Mouse (Mus musculus): Measurements from ENCODE around the gene Rgl3. TPM values are rescaled to one million over a fixed set of nuclear protein-coding genes. Genes with fewer than 3 reads are reported as not detected.

Rgl3 gene
- polyA plus RNA-seq, 1 experiment: 9.5 TPM

DNA sequence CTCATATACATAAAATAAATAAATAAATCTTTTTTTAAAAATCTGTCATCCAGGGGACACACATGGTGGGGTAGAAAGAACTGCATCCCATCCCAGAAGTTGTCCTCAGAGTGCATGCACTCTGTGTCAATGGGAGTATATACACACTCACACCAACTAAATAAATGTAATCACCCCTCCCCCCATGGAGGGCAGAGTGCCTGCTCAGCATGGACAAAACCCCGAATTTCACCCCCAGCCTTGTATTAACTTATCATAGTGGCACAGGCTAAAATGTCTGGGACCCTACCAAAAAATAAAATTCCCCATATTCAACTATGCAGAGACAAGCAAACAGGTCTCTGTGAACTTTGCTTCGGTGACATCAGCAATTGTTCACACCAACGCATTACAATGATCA is 34.6 kb downstream of the Rgl3 start:
- TF ChIP-seq CTCF (IDR thresholded peaks at IDR 0.05; ENCODE audit: low read depth, low read length) (no peak), POLR2A (IDR thresholded peaks at IDR 0.05; ENCODE audit: borderline replicate concordance, low read depth, low read length) (no peak)
- peaks cover 4% of the 10 kb centered on the region for H3K4me1 ChIP-seq (ENCODE audit: control insufficient read depth, insufficient read depth, low read length)
- no peak overlapping the region for H3K27ac ChIP-seq (ENCODE audit: insufficient read depth, low read depth, low read length)
- no peak overlapping the region for H3K4me3 ChIP-seq (ENCODE audit: insufficient read depth, low read length)

DNA sequence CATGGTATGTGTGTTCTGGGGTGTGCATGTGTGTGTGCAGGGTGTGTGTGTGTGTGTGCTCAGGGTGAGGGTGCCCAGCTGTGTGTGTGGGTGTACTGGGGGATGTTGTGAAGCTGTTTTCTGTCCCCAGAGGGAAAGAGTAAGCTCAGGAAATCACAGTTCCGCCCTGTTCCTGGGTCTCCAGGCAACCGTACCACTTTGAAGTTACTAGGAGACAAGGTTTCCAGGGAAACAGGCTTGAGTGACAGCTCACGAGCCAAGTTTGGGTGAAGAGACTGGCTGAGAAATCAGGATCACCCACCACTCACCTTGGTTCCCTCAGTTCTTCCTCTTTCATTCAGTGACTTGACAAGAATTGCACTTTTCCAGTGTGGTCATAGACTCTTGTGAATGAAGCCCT is 35.6 kb downstream of the Rgl3 start:
- Histone ChIP-seq H3K4me1 (ENCODE audit: control insufficient read depth, insufficient read depth, low read length) (peaks cover 4% of the 10 kb centered on the region), H3K4me3 (ENCODE audit: insufficient read depth, low read length) (no peak overlapping the region), H3K27ac (ENCODE audit: insufficient read depth, low read depth, low read length) (no peak overlapping the region)
- TF ChIP-seq CTCF (IDR thresholded peaks at IDR 0.05; ENCODE audit: low read depth, low read length) (no peak), POLR2A (IDR thresholded peaks at IDR 0.05; ENCODE audit: borderline replicate concordance, low read depth, low read length) (no peak)

DNA sequence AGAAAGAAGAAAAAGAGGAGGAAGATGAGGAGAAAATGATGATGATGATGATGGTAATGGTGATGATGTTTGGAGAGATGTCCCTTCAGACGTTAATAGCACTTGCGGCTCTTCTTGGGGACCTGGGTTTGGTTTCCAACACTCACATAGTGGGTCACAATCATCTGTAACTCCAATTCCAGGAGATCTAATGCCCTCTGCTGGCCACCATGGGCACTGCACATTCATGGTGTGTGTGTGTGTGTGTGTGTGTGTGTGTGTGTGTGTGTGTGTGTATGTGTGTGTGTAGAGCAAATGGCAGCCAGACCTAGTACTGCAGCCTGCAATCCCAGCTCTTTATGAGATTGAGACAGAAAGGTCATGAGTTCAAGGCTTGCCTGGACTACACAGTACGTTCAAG is 37.3 kb downstream of the Rgl3 start:
- Histone ChIP-seq H3K27ac (ENCODE audit: insufficient read depth, low read depth, low read length) (no peak overlapping the region), H3K4me3 (ENCODE audit: insufficient read depth, low read length) (no peak overlapping the region), H3K4me1 (ENCODE audit: control insufficient read depth, insufficient read depth, low read length) (peaks cover 4% of the 10 kb centered on the region)
- no peak for TF ChIP-seq POLR2A (IDR thresholded peaks at IDR 0.05; ENCODE audit: borderline replicate concordance, low read depth, low read length)
- TF ChIP-seq CTCF (IDR thresholded peaks at IDR 0.05; ENCODE audit: low read depth, low read length): no peak

DNA sequence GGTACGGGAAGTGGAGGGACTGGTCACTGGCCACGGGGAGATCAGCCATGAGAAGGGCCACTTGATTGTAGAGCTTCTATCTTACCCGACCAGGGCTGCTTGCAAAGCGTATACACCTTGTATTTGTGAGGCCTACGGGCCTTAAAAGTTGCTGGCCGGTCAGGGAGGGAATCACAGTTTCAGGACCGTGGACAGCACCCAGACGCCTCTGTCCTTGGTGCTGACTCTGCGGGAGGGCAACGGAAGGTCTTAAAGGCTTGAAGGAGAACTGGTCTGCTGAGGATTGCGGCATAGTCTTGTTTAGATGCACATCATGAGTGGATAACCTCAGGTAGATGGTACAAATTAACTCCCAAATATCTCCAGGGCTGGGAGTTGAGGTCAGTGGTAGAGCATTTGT is 38.9 kb downstream of the Rgl3 start:
- Histone ChIP-seq H3K4me1 (ENCODE audit: control insufficient read depth, insufficient read depth, low read length) (peaks cover 4% of the 10 kb centered on the region), H3K27ac (ENCODE audit: insufficient read depth, low read depth, low read length) (no peak overlapping the region), H3K4me3 (ENCODE audit: insufficient read depth, low read length) (no peak overlapping the region)
- TF ChIP-seq CTCF (IDR thresholded peaks at IDR 0.05; ENCODE audit: low read depth, low read length) (no peak), POLR2A (IDR thresholded peaks at IDR 0.05; ENCODE audit: borderline replicate concordance, low read depth, low read length) (no peak)

DNA sequence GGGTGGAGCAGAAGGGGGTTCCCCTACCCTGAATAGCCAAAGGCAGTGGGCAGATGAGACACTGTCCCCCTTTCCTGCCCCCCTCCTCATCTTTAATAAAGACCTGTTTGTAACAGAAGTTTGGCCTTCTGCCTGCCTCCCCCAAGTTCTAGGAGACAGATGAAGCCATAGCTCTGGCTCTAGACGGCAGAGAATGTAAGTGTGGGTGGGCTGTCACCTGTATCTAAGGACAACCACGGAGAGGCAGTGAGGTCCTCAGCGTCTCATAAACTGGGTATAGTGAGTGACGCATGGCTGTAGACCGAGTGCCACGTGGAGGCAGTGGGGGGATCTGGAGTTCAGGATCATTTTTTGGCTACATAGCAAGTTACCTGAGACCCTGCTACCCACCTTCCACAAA is 40.5 kb downstream of the Rgl3 start:
- no peaks in the 10 kb centered on the region for H3K4me1 ChIP-seq (ENCODE audit: control insufficient read depth, insufficient read depth, low read length)
- H3K27ac ChIP-seq (ENCODE audit: insufficient read depth, low read depth, low read length): no peak overlapping the region
- TF ChIP-seq POLR2A (IDR thresholded peaks at IDR 0.05; ENCODE audit: borderline replicate concordance, low read depth, low read length): no peak
- no peak for TF ChIP-seq CTCF (IDR thresholded peaks at IDR 0.05; ENCODE audit: low read depth, low read length)
- no peak overlapping the region for H3K4me3 ChIP-seq (ENCODE audit: insufficient read depth, low read length)

DNA sequence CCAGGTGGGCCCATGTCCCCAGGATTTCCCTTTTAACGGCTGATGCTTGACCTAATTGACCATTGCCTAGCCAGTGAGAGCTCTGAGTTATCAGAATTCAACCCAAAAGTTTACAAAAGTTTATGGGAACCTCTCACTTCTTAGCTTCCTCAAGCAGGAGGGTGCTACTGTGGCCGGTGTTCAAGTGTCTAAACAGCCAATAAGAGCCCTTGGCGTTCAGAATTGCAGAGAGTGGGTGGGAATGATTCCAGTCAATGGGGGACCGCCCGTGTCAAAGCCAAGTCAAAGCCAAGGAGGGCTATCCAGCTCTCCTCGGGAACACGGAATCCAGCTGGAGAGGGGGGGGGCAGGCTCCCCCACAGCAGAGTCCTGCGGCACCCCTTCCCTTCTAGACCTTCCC is 41.1 kb downstream of the Rgl3 start:
- TF ChIP-seq CTCF (IDR thresholded peaks at IDR 0.05; ENCODE audit: low read depth, low read length) (no peak), POLR2A (IDR thresholded peaks at IDR 0.05; ENCODE audit: borderline replicate concordance, low read depth, low read length) (no peak)
- no peaks in the 10 kb centered on the region for H3K4me1 ChIP-seq (ENCODE audit: control insufficient read depth, insufficient read depth, low read length)

DNA sequence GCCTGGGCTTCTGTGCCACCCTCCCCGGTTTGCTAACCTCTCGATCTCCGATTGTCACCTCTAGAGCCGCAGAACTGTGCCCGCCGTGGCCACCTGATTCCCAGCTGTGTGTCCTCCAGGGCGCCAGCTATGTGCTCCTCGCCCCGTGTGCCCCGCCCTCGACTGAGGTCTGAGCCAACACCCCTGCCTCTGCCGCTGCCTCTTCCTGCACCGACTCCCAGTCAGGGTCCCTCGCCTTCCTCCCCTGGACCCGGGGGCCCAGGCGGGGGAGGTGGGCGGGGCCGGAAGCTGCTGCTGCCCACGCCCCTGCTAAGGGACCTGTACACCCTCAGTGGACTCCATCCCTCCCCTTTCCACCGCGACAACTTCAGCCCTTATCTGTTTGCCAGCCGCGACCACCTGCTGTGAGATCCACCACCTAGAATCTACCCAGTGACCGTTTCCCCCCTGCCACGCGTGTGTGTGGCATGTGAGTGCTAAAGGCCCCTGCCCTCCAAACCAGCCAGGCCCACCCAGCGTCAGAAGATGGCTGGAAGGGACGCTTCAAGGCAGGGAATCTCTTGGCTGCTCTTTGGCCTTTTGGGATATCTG is 41.6 kb downstream of the Rgl3 start:
- H3K27ac ChIP-seq (ENCODE audit: insufficient read depth, low read depth, low read length): no peak overlapping the region
- TF ChIP-seq CTCF (IDR thresholded peaks at IDR 0.05; ENCODE audit: low read depth, low read length) (no peak), POLR2A (IDR thresholded peaks at IDR 0.05; ENCODE audit: borderline replicate concordance, low read depth, low read length) (no peak)
- H3K4me1 ChIP-seq (ENCODE audit: control insufficient read depth, insufficient read depth, low read length): no peaks in the 10 kb centered on the region
- no peak overlapping the region for H3K4me3 ChIP-seq (ENCODE audit: insufficient read depth, low read length)

More for the DNA sequence above, 41.1 kb downstream of the Rgl3 start:
- Histone ChIP-seq H3K27ac (ENCODE audit: insufficient read depth, low read depth, low read length) (no peak overlapping the region), H3K4me3 (ENCODE audit: insufficient read depth, low read length) (no peak overlapping the region)

DNA sequence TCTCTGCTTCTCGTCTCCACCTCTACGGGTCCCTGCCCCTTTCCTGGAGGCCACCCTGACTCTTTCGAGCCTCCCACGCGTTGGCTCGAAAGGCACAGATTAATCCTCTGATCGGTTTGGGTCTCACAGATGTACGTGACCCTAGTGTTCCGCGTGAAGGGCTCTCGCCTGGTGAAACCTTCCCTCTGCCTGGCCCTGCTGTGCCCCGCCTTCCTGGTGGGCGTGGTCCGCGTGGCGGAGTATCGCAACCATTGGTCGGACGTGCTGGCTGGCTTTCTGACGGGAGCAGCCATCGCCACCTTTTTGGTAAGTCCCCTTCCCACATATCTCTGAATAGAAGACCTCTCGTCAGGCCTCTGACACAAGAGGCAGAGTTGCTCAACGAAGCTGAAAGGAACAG is 45.0 kb downstream of the Rgl3 start:
- no peak overlapping the region for H3K4me3 ChIP-seq (ENCODE audit: insufficient read depth, low read length)
- no peaks in the 10 kb centered on the region for H3K4me1 ChIP-seq (ENCODE audit: control insufficient read depth, insufficient read depth, low read length)
- no peak overlapping the region for H3K27ac ChIP-seq (ENCODE audit: insufficient read depth, low read depth, low read length)
- TF ChIP-seq POLR2A (IDR thresholded peaks at IDR 0.05; ENCODE audit: borderline replicate concordance, low read depth, low read length) (no peak), CTCF (IDR thresholded peaks at IDR 0.05; ENCODE audit: low read depth, low read length) (no peak)

DNA sequence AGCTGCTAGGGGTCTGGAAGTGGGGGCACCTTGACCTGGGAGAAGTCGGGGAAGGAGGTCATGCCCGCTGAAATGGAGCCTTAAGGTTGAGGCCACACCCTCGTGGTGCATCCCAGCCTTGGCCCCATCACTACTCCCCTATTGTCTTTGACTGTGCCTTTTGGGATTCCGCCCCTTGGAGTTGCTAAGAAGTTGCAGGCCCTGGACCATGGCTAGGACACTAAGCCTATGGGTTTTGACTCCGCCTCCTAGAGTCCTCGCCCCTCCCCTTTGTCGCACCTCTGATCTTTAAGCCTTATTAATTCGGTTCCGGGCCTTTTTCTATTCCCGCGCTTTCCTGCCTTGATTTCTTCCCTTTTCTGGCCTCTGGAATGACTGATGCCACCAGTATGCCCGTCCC is 45.6 kb downstream of the Rgl3 start:
- H3K4me1 ChIP-seq (ENCODE audit: control insufficient read depth, insufficient read depth, low read length): no peaks in the 10 kb centered on the region
- no peak overlapping the region for H3K27ac ChIP-seq (ENCODE audit: insufficient read depth, low read depth, low read length)
- TF ChIP-seq CTCF (IDR thresholded peaks at IDR 0.05; ENCODE audit: low read depth, low read length): no peak
- TF ChIP-seq POLR2A (IDR thresholded peaks at IDR 0.05; ENCODE audit: borderline replicate concordance, low read depth, low read length): no peak
- H3K4me3 ChIP-seq (ENCODE audit: insufficient read depth, low read length): no peak overlapping the region

DNA sequence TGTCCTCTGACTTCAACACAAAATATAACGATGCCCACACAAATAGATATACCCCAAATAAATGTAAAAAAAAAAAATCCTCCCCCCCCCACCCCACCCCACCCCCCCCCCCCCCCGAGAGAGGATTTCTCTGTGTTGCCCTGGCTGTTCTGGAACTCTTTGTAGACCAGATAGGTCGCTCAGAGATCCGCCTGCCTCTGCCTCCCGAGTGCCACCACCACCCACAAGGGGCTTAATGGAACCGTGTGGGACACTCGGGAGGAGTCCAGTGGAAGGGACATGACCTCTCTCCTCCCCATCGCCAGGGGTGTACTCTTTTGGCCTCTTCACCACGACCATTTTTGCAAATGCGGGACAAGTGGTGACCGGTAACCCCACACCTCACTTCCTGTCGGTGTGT is 46.2 kb downstream of the Rgl3 start:
- no peak for TF ChIP-seq CTCF (IDR thresholded peaks at IDR 0.05; ENCODE audit: low read depth, low read length)
- TF ChIP-seq POLR2A (IDR thresholded peaks at IDR 0.05; ENCODE audit: borderline replicate concordance, low read depth, low read length): no peak
- Histone ChIP-seq H3K4me1 (ENCODE audit: control insufficient read depth, insufficient read depth, low read length) (no peaks in the 10 kb centered on the region), H3K4me3 (ENCODE audit: insufficient read depth, low read length) (no peak overlapping the region), H3K27ac (ENCODE audit: insufficient read depth, low read depth, low read length) (no peak overlapping the region)
